Mouse (Mus musculus): ENCODE results near the gene Dnm1.

- TF ChIP-seq CTCF (IDR thresholded peaks at IDR 0.05; ENCODE audit: low read depth): no peak
- TF ChIP-seq EP300 (optimal IDR thresholded peaks at IDR 0.05): no peak
These were observed 12.1 kb downstream of the Dnm1 start for GRCm38 (mm10) chr2:32340836-32341633.

All from stomach, postnatal 0 days (tissue).